Mouse (Mus musculus) embryonic facial prominence, embryonic 13.5 days (tissue): ENCODE results near the gene 4933411K16Rik. TPM values are rescaled to one million over a fixed set of nuclear protein-coding genes. Genes with fewer than 3 reads are reported as not detected.

Experiments used
- ATAC-seq: fragments of 200-750 bp; cut with Nextera tagmentation; 2 replicates; pipeline ENCODE4 v1.8.0; 2017; ENCODE audit warnings: low read depth; ENCODE audit not compliant: insufficient number of reproducible peaks, insufficient read depth, low FRiP score, low TSS enrichment
- H3K27ac ChIP-seq: fragments of 300-500 bp; sonication (generic); 2 replicates; pipeline ENCODE4 v1.5.1; 2015; ENCODE audit warnings: moderate library complexity, mild to moderate bottlenecking, inconsistent platforms
- H3K27me3 ChIP-seq: fragments of 300-500 bp; sonication (generic); 2 replicates; pipeline ENCODE4 v1.6.1; 2015; ENCODE audit warnings: mild to moderate bottlenecking, inconsistent platforms
- H3K36me3 ChIP-seq: fragments of 300-500 bp; sonication (generic); 2 replicates; pipeline ENCODE4 v1.6.1; 2015; ENCODE audit warnings: mild to moderate bottlenecking, inconsistent platforms
- H3K4me1 ChIP-seq: fragments of 300-500 bp; sonication (generic); 2 replicates; pipeline ENCODE4 v1.6.1; 2015; ENCODE audit warnings: inconsistent platforms
- H3K4me2 ChIP-seq: fragments of 300-500 bp; sonication (generic); 2 replicates; pipeline ENCODE4 v1.6.1; 2015; ENCODE audit warnings: moderate library complexity, mild to moderate bottlenecking, inconsistent platforms
- H3K4me3 ChIP-seq: fragments of 300-500 bp; sonication (generic); 2 replicates; pipeline ENCODE4 v1.5.1; 2015; ENCODE audit warnings: mild to moderate bottlenecking, inconsistent platforms
- H3K9ac ChIP-seq: fragments of 300-500 bp; sonication (generic); 2 replicates; pipeline ENCODE4 v1.6.1; 2015; ENCODE audit warnings: mild to moderate bottlenecking, inconsistent platforms
- H3K9me3 ChIP-seq: fragments of 300-500 bp; sonication (generic); 2 replicates; pipeline ENCODE4 v1.6.1; 2016; ENCODE audit warnings: inconsistent platforms
- WGBS: fragments of 180-500 bp; shearing (Covaris S2); methylation state at CpG from one replicate; pipeline ENCODE4 v1.1.7; 2015; ENCODE audit warnings: mixed read lengths; 5-methylcytosine and 5-hydroxymethylcytosine counted together
- polyA plus RNA-seq: library from polyadenylated mRNA; unstranded; fragments of >200 nt; fragmentation: Nextera tagmentation; extraction: Ambion mirVana; gene quantifications from 2 replicates; pipeline ENCODE4 v1.2.1, GENCODE M21; 2015

Gene 4933411K16Rik
- polyA plus RNA-seq, 1 experiment from 2014 or later: not detected

GRCm38 (mm10) chr19:42061443-42061842, 9.4 kb downstream of the 4933411K16Rik start:
- no peak for ATAC-seq
- no peak overlapping the region for H3K9ac ChIP-seq
- no peaks in the 10 kb centered on the region for H3K36me3 ChIP-seq
- no peaks in the 10 kb centered on the region for H3K27me3 ChIP-seq
- H3K4me1 ChIP-seq: no peaks in the 10 kb centered on the region
- H3K27ac ChIP-seq: no peak overlapping the region
- H3K4me3 ChIP-seq: no peak overlapping the region
- 95% methylated on average over 7 of the region's 7 CpGs for WGBS
- H3K4me2 ChIP-seq: no peak overlapping the region
- H3K9me3 ChIP-seq: no peaks in the 10 kb centered on the region

GRCm38 (mm10) chr19:42068441-42069240, 16.6 kb downstream of the 4933411K16Rik start:
- ATAC-seq: no peak
- H3K36me3 ChIP-seq: no peaks in the 10 kb centered on the region; the same call in 1 of the 2 replicates
- WGBS: 77% methylated on average over 11 of the region's 11 CpGs

GRCm38 (mm10) chr19:42069241-42069525, 17.1 kb downstream of the 4933411K16Rik start:
- no peak for ATAC-seq
- H3K4me2 ChIP-seq: no peak overlapping the region
- no peak overlapping the region for H3K9ac ChIP-seq
- no peaks in the 10 kb centered on the region for H3K27me3 ChIP-seq
- WGBS: 68% methylated on average over 6 of the region's 6 CpGs
- no peak overlapping the region for H3K4me3 ChIP-seq
- no peak overlapping the region for H3K27ac ChIP-seq
- no peaks in the 10 kb centered on the region for H3K9me3 ChIP-seq
- H3K4me1 ChIP-seq: no peaks in the 10 kb centered on the region
- H3K36me3 ChIP-seq: no peaks in the 10 kb centered on the region; the same call in 1 of the 2 replicates

More at GRCm38 (mm10) chr19:42068441-42069240, 16.6 kb downstream of the 4933411K16Rik start:
- no peak overlapping the region for H3K9ac ChIP-seq
- H3K27me3 ChIP-seq: no peaks in the 10 kb centered on the region
- no peak overlapping the region for H3K4me2 ChIP-seq
- no peak overlapping the region for H3K4me3 ChIP-seq
- no peaks in the 10 kb centered on the region for H3K4me1 ChIP-seq
- no peaks in the 10 kb centered on the region for H3K9me3 ChIP-seq
- no peak overlapping the region for H3K27ac ChIP-seq

- ATAC-seq: no peak
- Histone ChIP-seq H3K36me3 (peaks cover 16% of the 10 kb centered on the region), H3K4me2 (no peak overlapping the region), H3K27ac (no peak overlapping the region), H3K9ac (no peak overlapping the region), H3K9me3 (no peaks in the 10 kb centered on the region), H3K4me1 (no peaks in the 10 kb centered on the region), H3K4me3 (no peak overlapping the region), H3K27me3 (no peaks in the 10 kb centered on the region)
- 75% methylated on average over 7 of the region's 7 CpGs for WGBS
Measured at GRCm38 (mm10) chr19:42071221-42071620, 19.2 kb downstream of the 4933411K16Rik start.

- Histone ChIP-seq H3K4me3 (no peak overlapping the region), H3K4me1 (no peaks in the 10 kb centered on the region), H3K36me3 (peaks cover 21% of the 10 kb centered on the region), H3K9ac (no peak overlapping the region), H3K27ac (no peak overlapping the region), H3K4me2 (no peak overlapping the region), H3K9me3 (no peaks in the 10 kb centered on the region), H3K27me3 (no peaks in the 10 kb centered on the region)
- 85% methylated on average over 15 of the region's 15 CpGs for WGBS
- ATAC-seq: no peak
Measured at GRCm38 (mm10) chr19:42071886-42072608, 20.0 kb downstream of the 4933411K16Rik start.

GRCm38 (mm10) chr19:42072802-42073201, 20.8 kb downstream of the 4933411K16Rik start:
- ATAC-seq: no peak
- 76% methylated on average over 7 of the region's 7 CpGs for WGBS
- Histone ChIP-seq H3K4me2 (no peak overlapping the region), H3K27ac (no peak overlapping the region), H3K4me1 (no peaks in the 10 kb centered on the region), H3K27me3 (no peaks in the 10 kb centered on the region), H3K4me3 (no peak overlapping the region), H3K9ac (no peak overlapping the region; the same call in 1 of the 2 replicates), H3K9me3 (no peaks in the 10 kb centered on the region), H3K36me3 (peaks cover 26% of the 10 kb centered on the region)

GRCm38 (mm10) chr19:42075051-42075450, 23.0 kb downstream of the 4933411K16Rik start:
- peaks cover 39% of the 10 kb centered on the region for H3K36me3 ChIP-seq
- no peak overlapping the region for H3K4me2 ChIP-seq
- H3K27me3 ChIP-seq: no peaks in the 10 kb centered on the region
- WGBS: 82% methylated on average over 2 of the region's 2 CpGs
- no peaks in the 10 kb centered on the region for H3K4me1 ChIP-seq
- no peak for ATAC-seq
- H3K4me3 ChIP-seq: no peak overlapping the region
- no peaks in the 10 kb centered on the region for H3K9me3 ChIP-seq
- H3K27ac ChIP-seq: no peak overlapping the region
- no peak overlapping the region for H3K9ac ChIP-seq

- 89% methylated on average over 16 of the region's 16 CpGs for WGBS
- Histone ChIP-seq H3K4me2 (no peak overlapping the region), H3K4me1 (no peaks in the 10 kb centered on the region), H3K9me3 (no peaks in the 10 kb centered on the region), H3K9ac (no peak overlapping the region), H3K27ac (no peak overlapping the region), H3K36me3 (peaks cover 39% of the 10 kb centered on the region), H3K27me3 (no peaks in the 10 kb centered on the region), H3K4me3 (no peak overlapping the region)
- ATAC-seq: no peak
Measured at GRCm38 (mm10) chr19:42075992-42076391, 23.9 kb downstream of the 4933411K16Rik start.

- Histone ChIP-seq H3K4me3 (no peak overlapping the region), H3K4me2 (no peak overlapping the region), H3K27ac (no peak overlapping the region), H3K9me3 (no peaks in the 10 kb centered on the region), H3K4me1 (no peaks in the 10 kb centered on the region), H3K36me3 (peaks cover 39% of the 10 kb centered on the region), H3K27me3 (no peaks in the 10 kb centered on the region), H3K9ac (no peak overlapping the region)
- WGBS: 90% methylated on average over 8 of the region's 8 CpGs
- ATAC-seq: no peak
Measured at GRCm38 (mm10) chr19:42078566-42078965, 26.5 kb downstream of the 4933411K16Rik start.

GRCm38 (mm10) chr19:42079006-42079405, 27.0 kb downstream of the 4933411K16Rik start:
- H3K27me3 ChIP-seq: no peaks in the 10 kb centered on the region
- H3K4me3 ChIP-seq: no peak overlapping the region
- no peaks in the 10 kb centered on the region for H3K9me3 ChIP-seq
- peaks cover 39% of the 10 kb centered on the region for H3K36me3 ChIP-seq
- 94% methylated on average over 12 of the region's 12 CpGs for WGBS
- no peak overlapping the region for H3K4me2 ChIP-seq
- no peaks in the 10 kb centered on the region for H3K4me1 ChIP-seq
- no peak overlapping the region for H3K27ac ChIP-seq
- no peak overlapping the region for H3K9ac ChIP-seq
- ATAC-seq: no peak

- Histone ChIP-seq H3K9me3 (no peaks in the 10 kb centered on the region), H3K4me3 (no peak overlapping the region), H3K27ac (no peak overlapping the region), H3K36me3 (peaks cover 36% of the 10 kb centered on the region), H3K9ac (no peak overlapping the region), H3K4me1 (no peaks in the 10 kb centered on the region), H3K27me3 (no peaks in the 10 kb centered on the region), H3K4me2 (no peak overlapping the region)
- no peak for ATAC-seq
- WGBS: 75% methylated on average over 5 of the region's 5 CpGs
Measured at GRCm38 (mm10) chr19:42079950-42080349, 27.9 kb downstream of the 4933411K16Rik start.

- 87% methylated on average over 11 of the region's 11 CpGs for WGBS
- Histone ChIP-seq H3K4me2 (no peak overlapping the region), H3K9me3 (no peaks in the 10 kb centered on the region), H3K4me3 (no peak overlapping the region), H3K36me3 (peaks cover 31% of the 10 kb centered on the region), H3K9ac (no peak overlapping the region), H3K4me1 (peaks cover 2% of the 10 kb centered on the region), H3K27ac (no peak overlapping the region), H3K27me3 (no peaks in the 10 kb centered on the region)
- ATAC-seq: no peak
Measured at GRCm38 (mm10) chr19:42080469-42080868, 28.4 kb downstream of the 4933411K16Rik start.
